ENCODE assay signal across 10 mouse cellular contexts in genomic region chr16:10369996-10370395, GRCm38 (mm10). TPM values are rescaled to one million over a fixed set of nuclear protein-coding genes. Genes with fewer than 3 reads are reported as not detected.
A peak's percentile ranks its signal among the peaks of the same experiment; 100 is the strongest.
DNase-seq lines count a peak whose midpoint lies in the region; ATAC-seq and TF ChIP-seq lines count a peak whose summit lies in the region.
"Had no signal": no experiment of that assay in that cellular context is flagged by ENCODE, and none has a peak within 500 bp of the region (broad histone marks: within the 10 kb centered on the region; RNA-seq: fewer than 3 reads in every experiment).

No protein-coding gene starts in this region.

- H3K36me3 ChIP-seq in heart, embryonic 16.5 days (ENCODE audit: control insufficient read depth, insufficient read depth), result no peaks in the 10 kb centered on the region
- H3K36me3 ChIP-seq in lung, embryonic 15.5 days, result no peaks in the 10 kb centered on the region
- no peaks in the 10 kb centered on the region for H3K36me3 ChIP-seq in hindbrain, embryonic 16.5 days (ENCODE audit: control insufficient read depth, insufficient read depth, low read length)
- H3K36me3 ChIP-seq in stomach, embryonic 16.5 days (ENCODE audit: control insufficient read depth, insufficient read depth, low read length), result no peaks in the 10 kb centered on the region
- H3K36me3 ChIP-seq: limb, embryonic 15.5 days had no signal

- WGBS in heart, embryonic 16.5 days, result 92% methylated on average over 1 of the region's 1 CpGs
- 58% methylated on average over 1 of the region's 1 CpGs for WGBS in lung, embryonic 15.5 days
- WGBS in lung, adult 2 months, result 75% methylated on average over 1 of the region's 1 CpGs
- 62% methylated on average over 1 of the region's 1 CpGs for WGBS in hindbrain, embryonic 16.5 days
- WGBS in stomach, embryonic 16.5 days, result 83% methylated on average over 1 of the region's 1 CpGs

- no peak for TF ChIP-seq POLR2A in lung, adult 2 months (IDR thresholded peaks at IDR 0.05; ENCODE audit: borderline replicate concordance, extremely low read depth, low read depth, low read length)

- H3K4me2 ChIP-seq in heart, embryonic 16.5 days (ENCODE audit: low read depth, low read length), result no peak overlapping the region
- no peak overlapping the region for H3K4me2 ChIP-seq in lung, embryonic 15.5 days
- no peak overlapping the region for H3K4me2 ChIP-seq in hindbrain, embryonic 16.5 days (ENCODE audit: low read length)
- no peak overlapping the region for H3K4me2 ChIP-seq in stomach, embryonic 16.5 days (ENCODE audit: low read depth, low read length)
- H3K4me2 ChIP-seq: limb, embryonic 15.5 days had no signal

- intact Hi-C loops in heart, postnatal 14 days (cut with DNase I), result no loop called here

- no peaks in the 10 kb centered on the region for H3K9me3 ChIP-seq in heart, embryonic 16.5 days (replicated peaks; ENCODE audit: control insufficient read depth, low read length)
- H3K9me3 ChIP-seq in lung, embryonic 15.5 days, result no peaks in the 10 kb centered on the region
- no peaks in the 10 kb centered on the region for H3K9me3 ChIP-seq in hindbrain, embryonic 16.5 days (ENCODE audit: control insufficient read depth, low read length)
- H3K9me3 ChIP-seq in stomach, embryonic 16.5 days (replicated peaks; ENCODE audit: control insufficient read depth, low read length), result no peaks in the 10 kb centered on the region
- H3K9me3 ChIP-seq: limb, embryonic 15.5 days had no signal

- H3K4me1 ChIP-seq in heart, embryonic 16.5 days (ENCODE audit: control insufficient read depth, insufficient read depth, low read length), result peaks cover 15% of the 10 kb centered on the region
- peaks cover 47% of the 10 kb centered on the region for H3K4me1 ChIP-seq in lung, embryonic 15.5 days
- peaks cover 5% of the 10 kb centered on the region for H3K4me1 ChIP-seq in lung, adult 2 months (ENCODE audit: control insufficient read depth, insufficient read depth, low read length)
- peaks cover 6% of the 10 kb centered on the region for H3K4me1 ChIP-seq in hindbrain, embryonic 16.5 days (ENCODE audit: control insufficient read depth, insufficient read depth, low read depth, low read length)
- H3K4me1 ChIP-seq in stomach, embryonic 16.5 days (ENCODE audit: control insufficient read depth, insufficient read depth, low read length), result peaks cover 14% of the 10 kb centered on the region

- ATAC-seq in heart, embryonic 16.5 days (replicated peaks; ENCODE audit: extremely low read depth, insufficient read depth, low FRiP score), result no peak
- ATAC-seq in lung, embryonic 15.5 days (ENCODE audit: borderline replicate concordance, extremely low read depth, low FRiP score, low TSS enrichment), result no peak
- no peak for ATAC-seq in hindbrain, embryonic 16.5 days
- ATAC-seq in stomach, embryonic 16.5 days (ENCODE audit: insufficient read depth, low FRiP score), result no peak

- no peak for TF ChIP-seq CTCF in lung, adult 2 months (IDR thresholded peaks at IDR 0.05; ENCODE audit: insufficient read depth, low read length)

- H3K4me3 ChIP-seq in heart, embryonic 16.5 days (ENCODE audit: low read length), result no peak overlapping the region
- no peak overlapping the region for H3K4me3 ChIP-seq in lung, embryonic 15.5 days
- H3K4me3 ChIP-seq in lung, adult 2 months (replicated peaks; ENCODE audit: extremely low read depth, low read depth, low read length), result no peak overlapping the region
- no peak overlapping the region for H3K4me3 ChIP-seq in hindbrain, embryonic 16.5 days (ENCODE audit: low read length)
- H3K4me3 ChIP-seq in stomach, embryonic 16.5 days (replicated peaks; ENCODE audit: low read length), result no peak overlapping the region
- H3K4me3 ChIP-seq: limb, embryonic 15.5 days had no signal

- H3K9ac ChIP-seq in heart, embryonic 16.5 days (ENCODE audit: low read length), result 0 out of 2 replicates have a peak overlapping the region, but pooled peaks have one; percentile 42
- no peak overlapping the region for H3K9ac ChIP-seq in lung, embryonic 15.5 days
- H3K9ac ChIP-seq in hindbrain, embryonic 16.5 days (ENCODE audit: low read depth, low read length), result no peak overlapping the region
- no peak overlapping the region for H3K9ac ChIP-seq in stomach, embryonic 16.5 days (ENCODE audit: low read length)

- no peak overlapping the region for H3K27ac ChIP-seq in heart, embryonic 16.5 days (ENCODE audit: low read length)
- peak overlapping the region; percentile 64 for H3K27ac ChIP-seq in lung, embryonic 15.5 days
- H3K27ac ChIP-seq in hindbrain, embryonic 16.5 days (ENCODE audit: low read depth, low read length), result peak overlapping the region; percentile 48; the same call in 1 of the 2 replicates
- peak overlapping the region; percentile 21 for H3K27ac ChIP-seq in stomach, embryonic 16.5 days (ENCODE audit: low read length)

- H3K27me3 ChIP-seq in heart, embryonic 16.5 days (ENCODE audit: control insufficient read depth, insufficient read depth, low read length), result no peaks in the 10 kb centered on the region
- no peaks in the 10 kb centered on the region for H3K27me3 ChIP-seq in lung, embryonic 15.5 days
- H3K27me3 ChIP-seq in hindbrain, embryonic 16.5 days (replicated peaks; ENCODE audit: control insufficient read depth, insufficient read depth, low read length), result no peaks in the 10 kb centered on the region
- H3K27me3 ChIP-seq in stomach, embryonic 16.5 days (ENCODE audit: control insufficient read depth, insufficient read depth, low read length), result no peaks in the 10 kb centered on the region
- H3K27me3 ChIP-seq: limb, embryonic 15.5 days had no signal

- no peak for DNase-seq in heart, postnatal 14 days
- DNase-seq in lung, adult 2 months, result no peak
- DNase-seq in thymus, postnatal 10 days (ENCODE audit: low spot score in 2 of 2), result no peak
- DNase-seq: kidney, adult 18-20 months had no signal

RNA-seq across cellular contexts. Expression of gene Tekt5, which starts 25.3 kb away (rescaled TPM):
- 1.3 and 2.1 TPM in 2 replicates for polyA plus RNA-seq in heart, embryonic 16.5 days (2015; fragmentation: Nextera tagmentation; extraction: Ambion mirVana)
- total RNA-seq in heart, postnatal 14 days (2021), result under 1 TPM; 0.14 to 0.22 TPM
- 1.9 and 2.6 TPM in 2 replicates for polyA plus RNA-seq in lung, embryonic 15.5 days (2015; fragmentation: Nextera tagmentation; extraction: Ambion mirVana)
- polyA plus RNA-seq in lung, adult 2 months (2012; rRNA removed), result 6.8 and 9.2 TPM in 2 replicates
- polyA plus RNA-seq in hindbrain, embryonic 16.5 days (2015; fragmentation: Nextera tagmentation; extraction: Ambion mirVana), result 20.7 and 27.5 TPM in 2 replicates
- polyA plus RNA-seq in stomach, embryonic 16.5 days (2015; fragmentation: Nextera tagmentation; extraction: Ambion mirVana), result 1.7 and 2.0 TPM in 2 replicates
- total RNA-seq: adrenal gland, adult 8-10 months had no signal

RNA-seq across cellular contexts. Expression of gene Nubp1, which starts 41.8 kb away (rescaled TPM):
- 37.5 and 42.9 TPM in 2 replicates for polyA plus RNA-seq in heart, embryonic 16.5 days (2015; fragmentation: Nextera tagmentation; extraction: Ambion mirVana)
- total RNA-seq in heart, postnatal 14 days (2021), result 1 to 10 TPM; 8.5 to 8.7 TPM
- polyA plus RNA-seq in lung, embryonic 15.5 days (2015; fragmentation: Nextera tagmentation; extraction: Ambion mirVana), result 68.5 and 74.4 TPM in 2 replicates
- 25.9 and 31.0 TPM in 2 replicates for polyA plus RNA-seq in lung, adult 2 months (2012; rRNA removed)
- 46.3 and 54.1 TPM in 2 replicates for polyA plus RNA-seq in hindbrain, embryonic 16.5 days (2015; fragmentation: Nextera tagmentation; extraction: Ambion mirVana)
- 45.5 and 47.7 TPM in 2 replicates for polyA plus RNA-seq in stomach, embryonic 16.5 days (2015; fragmentation: Nextera tagmentation; extraction: Ambion mirVana)

RNA-seq across cellular contexts. Expression of gene Emp2, which starts 56.2 kb away (rescaled TPM):
- 56.9 and 64.1 TPM in 2 replicates for polyA plus RNA-seq in heart, embryonic 16.5 days (2015; fragmentation: Nextera tagmentation; extraction: Ambion mirVana)
- total RNA-seq in heart, postnatal 14 days (2021), result 10 to 100 TPM; 40.6 to 46.0 TPM
- polyA plus RNA-seq in lung, embryonic 15.5 days (2015; fragmentation: Nextera tagmentation; extraction: Ambion mirVana), result 79.3 and 93.8 TPM in 2 replicates
- 763 and 1,000 TPM in 2 replicates for polyA plus RNA-seq in lung, adult 2 months (2012; rRNA removed)
- polyA plus RNA-seq in hindbrain, embryonic 16.5 days (2015; fragmentation: Nextera tagmentation; extraction: Ambion mirVana), result 22.3 and 24.5 TPM in 2 replicates
- polyA plus RNA-seq in stomach, embryonic 16.5 days (2015; fragmentation: Nextera tagmentation; extraction: Ambion mirVana), result 83.5 and 110 TPM in 2 replicates
